In genomic region chr1:156302911-156303749, GRCm38 (mm10) we compare ENCODE assay signal across 8 mouse cellular contexts. TPM values are rescaled to one million over a fixed set of nuclear protein-coding genes. Genes with fewer than 3 reads are reported as not detected.
DNase-seq lines count a peak whose midpoint lies in the region; ATAC-seq and TF ChIP-seq lines count a peak whose summit lies in the region.

Tdrd5 (minus strand) TSS chr1:156303664.

- H3K9ac ChIP-seq in hindbrain, embryonic 13.5 days, result peak within 1 kb of the TSS; percentile 79
- H3K9ac ChIP-seq in midbrain, embryonic 12.5 days (replicated peaks), result peak within 1 kb of the TSS; percentile 62
- peak within 1 kb of the TSS; percentile 38; the same call in 1 of the 2 replicates for H3K9ac ChIP-seq in stomach, postnatal 0 days (ENCODE audit: low read length)

- peaks cover 70% of the 10 kb centered on the region for H3K27me3 ChIP-seq in embryonic facial prominence, embryonic 10.5 days (replicated peaks; ENCODE audit: low read depth, poor library complexity, severe bottlenecking)
- peaks cover 58% of the 10 kb centered on the region for H3K27me3 ChIP-seq in hindbrain, embryonic 13.5 days
- peaks cover 63% of the 10 kb centered on the region for H3K27me3 ChIP-seq in midbrain, embryonic 12.5 days
- H3K27me3 ChIP-seq in stomach, postnatal 0 days (ENCODE audit: control insufficient read depth, insufficient read depth, low read length), result no peaks in the 10 kb centered on the region; the same call in 1 of the 2 replicates

- peak; percentile 53 for ATAC-seq in cerebellum, adult (ENCODE audit: insufficient number of reproducible peaks, low FRiP score, low TSS enrichment)
- peak; percentile 91 for ATAC-seq in hindbrain, embryonic 13.5 days (ENCODE audit: low FRiP score)
- peak; percentile 75 for ATAC-seq in midbrain, embryonic 12.5 days (ENCODE audit: low FRiP score, low read depth)
- peak; percentile 71 for ATAC-seq in stomach, postnatal 0 days (ENCODE audit: low FRiP score, low TSS enrichment)

- H3K4me3 ChIP-seq in embryonic facial prominence, embryonic 10.5 days, result peak within 1 kb of the TSS; percentile 80
- H3K4me3 ChIP-seq in hindbrain, embryonic 13.5 days, result peak within 1 kb of the TSS; percentile 67
- peak within 1 kb of the TSS; percentile 73 for H3K4me3 ChIP-seq in midbrain, embryonic 12.5 days
- peak within 1 kb of the TSS; percentile 53 for H3K4me3 ChIP-seq in stomach, postnatal 0 days (ENCODE audit: low read depth, low read length)

- peaks cover 11% of the 10 kb centered on the region for H3K4me1 ChIP-seq in embryonic facial prominence, embryonic 10.5 days
- peaks cover 6% of the 10 kb centered on the region for H3K4me1 ChIP-seq in hindbrain, embryonic 13.5 days (replicated peaks)
- H3K4me1 ChIP-seq in midbrain, embryonic 12.5 days, result peaks cover 8% of the 10 kb centered on the region; the same call in 1 of the 2 replicates
- no peaks in the 10 kb centered on the region for H3K4me1 ChIP-seq in stomach, postnatal 0 days (replicated peaks; ENCODE audit: control insufficient read depth, insufficient read depth)

- no peak for TF ChIP-seq EP300 in stomach, postnatal 0 days (optimal IDR thresholded peaks at IDR 0.05)

- TF ChIP-seq CTCF in stomach, postnatal 0 days (IDR thresholded peaks at IDR 0.05; ENCODE audit: low read depth), result no peak

- WGBS in embryonic facial prominence, embryonic 10.5 days, result under 1% methylated on average over 85 of the region's 85 CpGs
- WGBS in hindbrain, embryonic 13.5 days, result under 1% methylated on average over 68 of the region's 85 CpGs
- under 1% methylated on average over 49 of the region's 85 CpGs for WGBS in midbrain, embryonic 12.5 days
- WGBS in stomach, postnatal 0 days, result under 1% methylated on average over 72 of the region's 85 CpGs

- intact Hi-C loops in left cerebral cortex, postnatal 25 days (cut with DNase I), result no loop called here

- no peak for DNase-seq in cerebellum, adult 9-10 months
- DNase-seq in R1 (ENCODE audit: low read depth, low spot score), result peak; percentile 54
- peak; percentile 71 for DNase-seq in embryonic facial prominence, embryonic 10.5 days (ENCODE audit: low spot score)
- DNase-seq in left cerebral cortex, postnatal 25 days (ENCODE audit: low spot score in 2 of 2), result peak; percentile 53 to 62
- DNase-seq in stomach, postnatal 0 days (ENCODE audit: low spot score), result peak; percentile 54

- H3K9me3 ChIP-seq in embryonic facial prominence, embryonic 10.5 days, result peaks cover 4% of the 10 kb centered on the region; the same call in 1 of the 2 replicates
- no peaks in the 10 kb centered on the region for H3K9me3 ChIP-seq in hindbrain, embryonic 13.5 days
- no peaks in the 10 kb centered on the region for H3K9me3 ChIP-seq in midbrain, embryonic 12.5 days
- no peaks in the 10 kb centered on the region for H3K9me3 ChIP-seq in stomach, postnatal 0 days (ENCODE audit: control insufficient read depth, low read length)

- H3K27ac ChIP-seq in embryonic facial prominence, embryonic 10.5 days (replicated peaks), result peak within 1 kb of the TSS; percentile 48; the same call in 1 of the 2 replicates
- H3K27ac ChIP-seq in hindbrain, embryonic 13.5 days, result no peak within 1 kb of the TSS
- H3K27ac ChIP-seq in midbrain, embryonic 12.5 days (replicated peaks), result no peak within 1 kb of the TSS
- no peak within 1 kb of the TSS for H3K27ac ChIP-seq in stomach, postnatal 0 days (replicated peaks)

- H3K36me3 ChIP-seq in embryonic facial prominence, embryonic 10.5 days (replicated peaks), result no peaks in the 10 kb centered on the region
- H3K36me3 ChIP-seq in hindbrain, embryonic 13.5 days, result no peaks in the 10 kb centered on the region
- no peaks in the 10 kb centered on the region for H3K36me3 ChIP-seq in midbrain, embryonic 12.5 days
- H3K36me3 ChIP-seq in stomach, postnatal 0 days (ENCODE audit: control insufficient read depth, insufficient read depth, low read length), result no peaks in the 10 kb centered on the region

- H3K4me2 ChIP-seq in hindbrain, embryonic 13.5 days, result peak within 1 kb of the TSS; percentile 96
- peak within 1 kb of the TSS; percentile 99 for H3K4me2 ChIP-seq in midbrain, embryonic 12.5 days (replicated peaks)
- peak within 1 kb of the TSS; percentile 90 for H3K4me2 ChIP-seq in stomach, postnatal 0 days (replicated peaks; ENCODE audit: low read depth)

RNA-seq across cellular contexts. Expression of gene Tdrd5, which starts in this region (rescaled TPM):
- 0.07 and 0.24 TPM in 2 replicates for polyA plus RNA-seq in embryonic facial prominence, embryonic 10.5 days (2016; fragmentation: Nextera tagmentation; extraction: Ambion mirVana)
- polyA plus RNA-seq in hindbrain, embryonic 13.5 days (2015; fragmentation: Nextera tagmentation; extraction: Ambion mirVana), result 0.39 and 0.58 TPM in 2 replicates
- total RNA-seq in left cerebral cortex, postnatal 25 days (2021), result 1 to 10 TPM; 2.3 to 2.5 TPM
- polyA plus RNA-seq in midbrain, embryonic 12.5 days (2016; fragmentation: Nextera tagmentation; extraction: Ambion mirVana), result 0.18 and 0.31 TPM in 2 replicates
- polyA plus RNA-seq in stomach, postnatal 0 days (2015; fragmentation: Nextera tagmentation; extraction: Ambion mirVana), result 0.13 TPM in 2 replicates

Comparison
In these comparisons a context has a peak if more than half of its experiments do, and no peak if none do; other contexts are left out.
1. Peak in DNase-seq, H3K4me3 ChIP-seq and H3K27ac ChIP-seq in embryonic facial prominence, embryonic 10.5 days; RNA of the gene not detected or under 1 TPM.
2. Peak in ATAC-seq, H3K4me3 ChIP-seq, H3K9ac ChIP-seq and H3K4me2 ChIP-seq in hindbrain, embryonic 13.5 days; RNA of the gene not detected or under 1 TPM.
3. Peak in ATAC-seq, H3K4me3 ChIP-seq, H3K9ac ChIP-seq and H3K4me2 ChIP-seq in midbrain, embryonic 12.5 days; RNA of the gene not detected or under 1 TPM.
4. Peak in DNase-seq, ATAC-seq, H3K4me3 ChIP-seq, H3K9ac ChIP-seq and H3K4me2 ChIP-seq in stomach, postnatal 0 days; RNA of the gene not detected or under 1 TPM.